Mouse (Mus musculus) cerebral cortex, adult 2 months (tissue): ENCODE results near the gene Acox1.

Experiments
- WGBS: fragments of 180-500 bp; shearing (Covaris S2); methylation state at CpG from one replicate; pipeline ENCODE4 v1.1.7; 2018; 5-methylcytosine and 5-hydroxymethylcytosine counted together

The Acox1 gene

GRCm38 (mm10) chr11:116212847-116213246 lies 14.0 kb upstream of the Acox1 start:
- WGBS, result 90% methylated on average over 6 of the region's 6 CpGs

- 79% methylated on average over 5 of the region's 5 CpGs for WGBS
These were observed 11.9 kb upstream of the Acox1 start for GRCm38 (mm10) chr11:116210696-116211095.

GRCm38 (mm10) chr11:116209257-116209656 lies 10.4 kb upstream of the Acox1 start:
- WGBS, result 87% methylated on average over 8 of the region's 8 CpGs

- WGBS, result 89% methylated on average over 3 of the region's 3 CpGs
These were observed 9.8 kb upstream of the Acox1 start for GRCm38 (mm10) chr11:116208660-116209059.

- WGBS, result 74% methylated on average over 4 of the region's 4 CpGs
These were observed 7.8 kb upstream of the Acox1 start for GRCm38 (mm10) chr11:116206678-116207077.

- WGBS, result 97% methylated on average over 3 of the region's 3 CpGs
These were observed 4.3 kb upstream of the Acox1 start for GRCm38 (mm10) chr11:116203150-116203549.

GRCm38 (mm10) chr11:116201151-116201550 lies 2.3 kb upstream of the Acox1 start:
- WGBS, result 96% methylated on average over 2 of the region's 2 CpGs

- 7% methylated on average over 13 of the region's 13 CpGs for WGBS
These were observed 713 bp downstream of the Acox1 start for GRCm38 (mm10) chr11:116198132-116198531.

GRCm38 (mm10) chr11:116197584-116197906 lies 1.3 kb downstream of the Acox1 start:
- 81% methylated on average over 6 of the region's 6 CpGs for WGBS

GRCm38 (mm10) chr11:116196866-116197583 lies 1.8 kb downstream of the Acox1 start:
- 91% methylated on average over 18 of the region's 18 CpGs for WGBS

- WGBS, result 81% methylated on average over 3 of the region's 3 CpGs
These were observed 2.5 kb downstream of the Acox1 start for GRCm38 (mm10) chr11:116196336-116196735.

- 66% methylated on average over 5 of the region's 5 CpGs for whole genome bisulfite sequencing
These were observed 3.6 kb downstream of the Acox1 start for GRCm38 (mm10) chr11:116195252-116195651.

GRCm38 (mm10) chr11:116194619-116195018 lies 4.2 kb downstream of the Acox1 start:
- WGBS, result 79% methylated on average over 8 of the region's 8 CpGs

- 33% methylated on average over 11 of the region's 11 CpGs for WGBS
These were observed 11.5 kb downstream of the Acox1 start for GRCm38 (mm10) chr11:116187226-116187930.

GRCm38 (mm10) chr11:116186360-116186759 lies 12.5 kb downstream of the Acox1 start:
- WGBS, result 76% methylated on average over 11 of the region's 11 CpGs

GRCm38 (mm10) chr11:116185836-116186235 lies 13.0 kb downstream of the Acox1 start:
- 28% methylated on average over 3 of the region's 3 CpGs for WGBS

- WGBS, result 65% methylated on average over 20 of the region's 20 CpGs
These were observed 20.3 kb downstream of the Acox1 start for GRCm38 (mm10) chr11:116178411-116179121.

- 72% methylated on average over 7 of the region's 7 CpGs for WGBS
These were observed 22.8 kb downstream of the Acox1 start for GRCm38 (mm10) chr11:116176010-116176409.

- WGBS, result 93% methylated on average over 22 of the region's 22 CpGs
These were observed 23.9 kb downstream of the Acox1 start for GRCm38 (mm10) chr11:116174775-116175448.

- WGBS, result 86% methylated on average over 2 of the region's 2 CpGs
These were observed 26.9 kb downstream of the Acox1 start for GRCm38 (mm10) chr11:116171959-116172358.

GRCm38 (mm10) chr11:116170003-116170800 lies 28.6 kb downstream of the Acox1 start:
- WGBS, result 85% methylated on average over 5 of the region's 5 CpGs
